Mouse (Mus musculus): ENCODE results near the gene Acot7. TPM values are rescaled to one million over a fixed set of nuclear protein-coding genes. Genes with fewer than 3 reads are reported as not detected.

Gene Acot7
- polyA plus RNA-seq, 1 experiment from 2014 or later: 63.4 TPM

GRCm38 (mm10) chr4:152188651-152189050, 10.7 kb downstream of the Acot7 start:
- H3K4me1 ChIP-seq (ENCODE audit: insufficient read depth, low read depth, low read length): peaks cover 12% of the 10 kb centered on the region; the same call in 1 of the 2 replicates

GRCm38 (mm10) chr4:152189071-152189470, 11.1 kb downstream of the Acot7 start:
- H3K4me1 ChIP-seq (ENCODE audit: insufficient read depth, low read depth, low read length): peaks cover 12% of the 10 kb centered on the region; the same call in 1 of the 2 replicates
- no peaks in the 10 kb centered on the region for H3K27me3 ChIP-seq (replicated peaks; ENCODE audit: insufficient read depth, low read length)
- H3K27ac ChIP-seq (ENCODE audit: low read length): no peak overlapping the region
- H3K36me3 ChIP-seq (ENCODE audit: insufficient read depth, low read length): no peaks in the 10 kb centered on the region
- H3K9ac ChIP-seq (replicated peaks; ENCODE audit: low read depth): no peak overlapping the region
- DNase-seq (ENCODE audit: low spot score) (no peak), ATAC-seq (no peak)
- H3K4me2 ChIP-seq (replicated peaks; ENCODE audit: low read depth, low read length): no peak overlapping the region
- WGBS: 90% methylated on average over 6 of the region's 6 CpGs
- no peaks in the 10 kb centered on the region for H3K9me3 ChIP-seq (ENCODE audit: low read length)
- TF ChIP-seq EP300 (IDR thresholded peaks at IDR 0.05): no peak
- H3K4me3 ChIP-seq (ENCODE audit: low read depth, low read length): no peak overlapping the region

More at GRCm38 (mm10) chr4:152188651-152189050, 10.7 kb downstream of the Acot7 start:
- Histone ChIP-seq H3K9ac (replicated peaks; ENCODE audit: low read depth) (no peak overlapping the region), H3K36me3 (ENCODE audit: insufficient read depth, low read length) (no peaks in the 10 kb centered on the region), H3K4me3 (ENCODE audit: low read depth, low read length) (no peak overlapping the region), H3K9me3 (ENCODE audit: low read length) (no peaks in the 10 kb centered on the region), H3K4me2 (replicated peaks; ENCODE audit: low read depth, low read length) (no peak overlapping the region), H3K27ac (ENCODE audit: low read length) (no peak overlapping the region), H3K27me3 (replicated peaks; ENCODE audit: insufficient read depth, low read length) (no peaks in the 10 kb centered on the region)
- DNase-seq (ENCODE audit: low spot score) (no peak), ATAC-seq (no peak)
- TF ChIP-seq CTCF (IDR thresholded peaks at IDR 0.05) (no peak), EP300 (IDR thresholded peaks at IDR 0.05) (no peak)
- whole genome bisulfite sequencing: 92% methylated on average over 2 of the region's 2 CpGs

- no peak overlapping the region for H3K4me2 ChIP-seq (replicated peaks; ENCODE audit: low read depth, low read length)
These were observed 11.8 kb downstream of the Acot7 start for GRCm38 (mm10) chr4:152189691-152190090.

GRCm38 (mm10) chr4:152190096-152190653, 12.2 kb downstream of the Acot7 start:
- TF ChIP-seq CTCF (IDR thresholded peaks at IDR 0.05): no peak
- TF ChIP-seq EP300 (IDR thresholded peaks at IDR 0.05): no peak
- Histone ChIP-seq H3K4me3 (ENCODE audit: low read depth, low read length) (no peak overlapping the region), H3K9me3 (ENCODE audit: low read length) (no peaks in the 10 kb centered on the region), H3K27me3 (replicated peaks; ENCODE audit: insufficient read depth, low read length) (no peaks in the 10 kb centered on the region), H3K4me2 (replicated peaks; ENCODE audit: low read depth, low read length) (no peak overlapping the region), H3K4me1 (ENCODE audit: insufficient read depth, low read depth, low read length) (peaks cover 12% of the 10 kb centered on the region; the same call in 1 of the 2 replicates), H3K27ac (ENCODE audit: low read length) (no peak overlapping the region; the same call in 1 of the 2 replicates), H3K9ac (replicated peaks; ENCODE audit: low read depth) (no peak overlapping the region), H3K36me3 (ENCODE audit: insufficient read depth, low read length) (no peaks in the 10 kb centered on the region)
- ATAC-seq (no peak), DNase-seq (ENCODE audit: low spot score) (no peak)
- 67% methylated on average over 11 of the region's 11 CpGs for WGBS

More at GRCm38 (mm10) chr4:152189691-152190090, 11.8 kb downstream of the Acot7 start:
- ATAC-seq: no peak
- H3K9me3 ChIP-seq (ENCODE audit: low read length): no peaks in the 10 kb centered on the region
- no peak for DNase-seq (ENCODE audit: low spot score)
- H3K27ac ChIP-seq (ENCODE audit: low read length): no peak overlapping the region
- H3K9ac ChIP-seq (replicated peaks; ENCODE audit: low read depth): no peak overlapping the region
- no peaks in the 10 kb centered on the region for H3K27me3 ChIP-seq (replicated peaks; ENCODE audit: insufficient read depth, low read length)
- H3K36me3 ChIP-seq (ENCODE audit: insufficient read depth, low read length): no peaks in the 10 kb centered on the region
- peaks cover 12% of the 10 kb centered on the region; the same call in 1 of the 2 replicates for H3K4me1 ChIP-seq (ENCODE audit: insufficient read depth, low read depth, low read length)
- 77% methylated on average over 4 of the region's 4 CpGs for WGBS
- H3K4me3 ChIP-seq (ENCODE audit: low read depth, low read length): no peak overlapping the region
- TF ChIP-seq CTCF (IDR thresholded peaks at IDR 0.05) (no peak), EP300 (IDR thresholded peaks at IDR 0.05) (no peak)

GRCm38 (mm10) chr4:152190701-152191100, 12.8 kb downstream of the Acot7 start:
- Histone ChIP-seq H3K36me3 (ENCODE audit: insufficient read depth, low read length) (no peaks in the 10 kb centered on the region), H3K4me2 (replicated peaks; ENCODE audit: low read depth, low read length) (no peak overlapping the region), H3K9ac (replicated peaks; ENCODE audit: low read depth) (no peak overlapping the region), H3K4me1 (ENCODE audit: insufficient read depth, low read depth, low read length) (peaks cover 11% of the 10 kb centered on the region; the same call in 1 of the 2 replicates), H3K9me3 (ENCODE audit: low read length) (no peaks in the 10 kb centered on the region), H3K4me3 (ENCODE audit: low read depth, low read length) (no peak overlapping the region), H3K27me3 (replicated peaks; ENCODE audit: insufficient read depth, low read length) (no peaks in the 10 kb centered on the region), H3K27ac (ENCODE audit: low read length) (peak overlapping the region; percentile 57)
- DNase-seq (ENCODE audit: low spot score): no peak
- 51% methylated on average over 5 of the region's 5 CpGs for WGBS
- TF ChIP-seq CTCF (IDR thresholded peaks at IDR 0.05) (no peak), EP300 (IDR thresholded peaks at IDR 0.05) (no peak)
- no peak for ATAC-seq

- Histone ChIP-seq H3K4me1 (ENCODE audit: insufficient read depth, low read depth, low read length) (no peaks in the 10 kb centered on the region), H3K9me3 (ENCODE audit: low read length) (no peaks in the 10 kb centered on the region), H3K9ac (replicated peaks; ENCODE audit: low read depth) (no peak overlapping the region), H3K27ac (ENCODE audit: low read length) (no peak overlapping the region), H3K4me3 (ENCODE audit: low read depth, low read length) (no peak overlapping the region), H3K27me3 (replicated peaks; ENCODE audit: insufficient read depth, low read length) (no peaks in the 10 kb centered on the region), H3K36me3 (ENCODE audit: insufficient read depth, low read length) (no peaks in the 10 kb centered on the region), H3K4me2 (replicated peaks; ENCODE audit: low read depth, low read length) (no peak overlapping the region)
- ATAC-seq (no peak), DNase-seq (ENCODE audit: low spot score) (no peak)
- TF ChIP-seq EP300 (IDR thresholded peaks at IDR 0.05) (no peak), CTCF (IDR thresholded peaks at IDR 0.05) (no peak)
- 26% methylated on average over 4 of the region's 4 CpGs for WGBS
These were observed 14.6 kb downstream of the Acot7 start for GRCm38 (mm10) chr4:152192569-152192968.
